Mouse (Mus musculus) induced T-regulatory cell, adult 2 months (primary cell): ENCODE results near the gene Cd47.
A peak's percentile ranks its signal among the peaks of the same experiment; 100 is the strongest.
"Not testable (repeated sequence)": the region's sequence is repeated elsewhere in the genome, so short reads cannot be mapped to it uniquely, and the experiment has no call there.

Experiments used
- DNase-seq: peaks from one replicate; pipeline ENCODE4 v3.0.0-alpha.2; 2012; ENCODE audit warnings: low read depth

Cd47 gene

DNA sequence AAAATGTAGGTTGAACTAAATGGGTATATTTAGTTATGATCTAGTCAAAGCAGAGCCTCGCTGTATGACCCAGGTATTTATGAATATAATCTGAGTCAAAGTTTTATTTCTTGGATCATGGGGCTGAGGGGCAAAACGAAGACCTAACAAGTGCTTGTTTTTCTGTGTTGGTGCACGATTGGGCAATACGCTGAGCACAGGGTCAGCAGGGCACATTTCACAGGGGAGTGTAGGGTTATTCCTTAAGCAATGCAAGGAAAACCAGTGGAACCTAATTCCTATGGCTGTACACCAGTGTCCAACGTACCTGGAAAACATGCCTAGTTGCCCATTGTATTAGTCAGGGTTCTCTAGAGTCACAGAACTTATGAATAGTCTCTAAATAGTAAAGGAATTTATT, 12.6 kb upstream of the Cd47 start:
- DNase-seq = no peak

DNA sequence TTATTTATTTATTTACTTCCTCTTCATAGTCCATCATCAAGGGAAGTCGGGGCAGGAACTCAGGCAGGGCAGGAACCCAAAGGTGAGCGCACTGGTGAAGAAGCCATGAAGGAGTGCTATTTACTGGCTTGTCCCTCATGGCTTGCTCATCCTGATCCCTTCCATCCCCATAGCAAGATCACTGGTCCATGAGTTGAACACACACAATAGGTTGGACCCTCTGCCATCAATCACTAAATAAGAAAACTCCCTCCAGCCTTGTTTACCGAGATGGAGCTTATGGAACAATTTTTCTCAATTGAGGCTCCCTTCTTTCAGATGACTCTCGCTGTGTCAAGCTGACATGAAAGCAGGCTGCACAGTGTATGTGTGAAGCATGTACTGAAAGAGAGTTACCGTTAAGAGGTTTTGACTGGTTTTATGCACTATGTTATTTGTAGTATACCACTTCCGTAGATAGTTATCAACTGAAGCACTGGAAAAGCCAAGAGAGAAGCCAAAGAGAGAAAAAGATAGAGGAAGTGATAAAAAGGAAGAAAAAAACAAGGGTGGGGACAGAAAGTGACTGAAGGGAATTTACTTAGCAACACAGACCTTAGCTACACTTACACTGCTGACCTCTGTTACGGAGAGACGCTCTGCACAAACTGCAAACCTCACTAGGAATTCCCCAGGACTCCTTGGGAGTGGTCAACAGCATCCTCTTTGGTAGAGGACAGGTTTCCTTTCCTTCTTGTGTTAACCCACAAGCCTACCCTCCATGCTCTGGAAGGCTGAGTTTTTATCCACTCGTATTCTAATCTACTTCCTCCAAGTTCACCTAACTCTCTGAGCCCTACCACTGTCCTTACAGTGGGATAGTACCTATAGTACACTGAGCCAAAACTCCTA, 9.5 kb upstream of the Cd47 start:
- peak; percentile 83 for DNase-seq

DNA sequence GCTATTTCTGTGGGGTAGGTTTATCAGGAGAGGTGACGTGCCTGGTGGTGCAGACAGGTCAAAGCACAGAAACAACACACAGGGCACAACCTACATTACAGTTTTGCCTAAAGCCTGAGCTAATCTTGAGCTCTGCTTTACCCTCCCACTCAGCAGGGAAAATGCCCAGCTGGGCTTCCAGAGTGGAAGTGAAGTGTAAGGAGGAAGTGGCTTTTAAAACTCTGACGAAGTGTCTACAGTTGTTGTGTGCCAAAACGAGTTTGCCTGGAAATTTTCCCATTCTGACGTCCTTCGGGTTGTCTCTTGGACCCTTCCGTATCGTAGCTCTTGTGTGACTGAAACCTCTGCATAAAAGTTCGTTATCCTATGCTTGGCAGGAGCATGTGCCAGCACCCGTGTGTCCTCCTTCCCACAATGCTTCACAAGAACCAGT, 7.9 kb upstream of the Cd47 start:
- DNase-seq = peak; percentile 77

DNA sequence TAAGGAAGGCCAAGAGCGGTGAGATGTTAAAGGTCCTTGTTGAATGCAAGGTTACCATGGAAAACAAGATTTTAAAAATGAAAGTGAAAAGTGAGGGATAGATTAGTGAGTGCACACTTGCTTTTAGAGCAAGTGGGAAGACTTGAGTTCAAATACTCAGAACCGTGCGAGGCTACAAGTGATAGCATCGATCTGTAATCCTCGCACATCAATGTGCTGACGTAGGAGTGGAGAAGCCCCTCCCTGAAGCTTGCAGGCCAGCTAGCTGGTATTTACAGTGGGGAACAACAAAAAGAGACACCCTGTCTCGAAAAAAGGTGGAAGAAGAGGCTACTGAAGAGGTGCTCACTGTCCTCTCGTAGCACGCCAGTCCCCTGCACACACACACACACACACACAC, 6.7 kb upstream of the Cd47 start:
- peak; percentile 81 for DNase-seq

DNA sequence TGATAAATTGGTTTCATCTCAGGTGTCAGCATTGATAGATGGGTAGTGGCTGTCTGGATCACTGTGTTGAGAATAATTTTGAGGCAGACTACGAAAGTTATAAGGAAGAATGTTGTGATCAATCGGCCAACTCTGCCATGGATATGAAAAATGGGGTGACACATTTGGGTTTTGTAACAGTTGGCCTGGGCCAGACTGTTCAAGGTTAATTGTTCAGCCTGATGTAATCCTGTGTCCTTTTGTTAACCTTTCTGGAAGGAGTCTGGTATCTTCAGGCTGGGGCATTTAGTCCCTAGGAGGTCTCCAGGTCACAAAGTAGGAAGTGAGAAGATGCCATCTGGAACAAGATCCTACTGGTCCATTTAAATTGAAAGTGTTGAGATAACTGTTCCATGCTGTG, 4.1 kb upstream of the Cd47 start:
- DNase-seq = no peak

DNA sequence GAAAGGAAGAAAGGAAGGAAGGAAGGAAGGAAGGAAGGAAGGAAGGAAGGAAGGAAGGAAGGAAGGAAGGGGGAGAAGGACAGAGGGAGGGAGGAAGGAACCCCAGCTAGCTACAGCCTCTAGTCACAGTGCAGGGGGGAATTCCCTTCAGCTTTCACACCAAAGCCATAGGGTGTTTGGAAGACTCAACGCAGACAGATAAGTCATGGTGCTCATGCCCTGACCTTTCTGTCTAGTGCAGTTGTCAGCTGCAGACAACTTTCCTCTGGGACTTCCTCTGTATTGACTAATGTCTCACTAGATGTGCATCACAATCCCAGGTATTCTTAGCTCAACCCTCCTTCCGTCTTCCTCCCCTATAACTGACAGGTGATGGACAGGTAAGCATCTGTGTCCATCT, 3.4 kb upstream of the Cd47 start:
- peak; percentile 84 for DNase-seq

DNA sequence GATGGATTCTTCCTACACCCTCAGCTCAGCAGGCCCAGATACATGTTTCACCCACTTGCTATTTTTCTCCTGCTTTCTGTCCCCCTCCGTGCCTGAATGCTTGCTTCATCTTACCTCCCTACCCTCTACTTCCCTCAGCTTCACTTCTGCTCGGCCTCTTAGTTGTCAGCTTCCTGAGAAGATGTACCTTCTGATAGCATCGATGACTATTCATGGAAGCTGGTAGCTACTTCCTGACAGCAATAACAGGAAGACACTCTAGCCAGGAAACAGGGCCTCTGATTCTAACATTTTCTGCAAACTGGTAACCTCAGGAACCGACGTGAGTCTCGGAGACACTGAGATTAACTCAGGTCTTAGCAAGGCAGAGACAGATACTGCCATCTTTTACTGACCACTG, 1.5 kb upstream of the Cd47 start:
- DNase-seq = peak; percentile 83

DNA sequence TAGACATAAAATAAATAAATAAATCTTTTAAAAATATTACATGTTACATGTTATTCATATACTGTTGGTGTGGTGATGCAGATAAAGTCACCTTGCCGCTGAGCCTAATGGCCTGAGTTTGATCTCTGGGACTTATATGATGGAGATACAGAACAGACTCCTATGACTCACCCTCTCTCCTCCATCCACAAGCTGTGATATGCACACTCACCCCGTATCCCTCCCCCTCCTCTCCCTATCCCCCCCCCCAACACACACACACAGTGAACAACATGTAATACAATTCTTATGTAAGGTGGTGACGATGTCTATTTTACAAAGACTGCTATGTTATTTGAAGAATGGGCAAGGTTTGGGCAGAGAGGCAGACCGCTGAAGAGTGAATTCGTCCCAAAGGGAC, 663 bp downstream of the Cd47 start:
- no peak for DNase-seq

DNA sequence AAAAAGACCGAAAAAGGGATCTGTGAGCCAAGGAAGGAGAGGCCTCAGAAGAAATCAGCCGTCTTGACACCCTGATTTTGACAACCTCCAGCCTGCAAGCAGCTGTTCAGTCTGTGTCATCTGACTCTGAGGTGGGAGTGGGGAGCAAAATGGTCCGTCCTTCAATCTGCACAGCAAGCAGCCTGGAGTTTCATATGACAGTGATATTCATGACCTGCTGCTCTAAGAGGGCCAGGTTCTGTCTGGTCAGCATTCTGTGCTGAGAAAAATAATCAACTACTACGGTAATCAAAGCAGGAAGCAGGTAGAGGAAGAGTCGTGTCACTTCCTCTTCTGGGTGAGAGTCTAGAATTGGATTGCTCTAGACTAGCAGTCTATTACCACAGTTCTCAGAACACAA, 1.1 kb downstream of the Cd47 start:
- DNase-seq = peak; percentile 81

DNA sequence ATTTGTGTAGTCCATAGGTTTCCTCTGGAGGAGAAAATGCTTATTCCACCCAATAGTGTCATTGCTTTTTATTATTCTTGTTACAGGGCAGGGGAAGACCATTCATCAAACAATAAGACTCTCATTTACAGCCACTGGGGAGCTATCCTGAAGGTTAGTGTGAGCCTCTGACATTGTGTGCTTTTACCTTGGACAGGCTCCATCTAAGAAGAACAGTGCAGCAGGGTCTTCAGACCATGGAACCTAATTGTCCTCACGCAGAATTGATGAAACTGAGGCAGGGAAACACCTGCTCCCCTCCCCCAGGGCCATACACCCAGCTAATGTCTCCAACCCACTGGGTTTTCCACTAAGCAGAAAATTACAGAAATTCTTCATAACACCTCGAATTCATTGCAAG, 2.7 kb downstream of the Cd47 start:
- no peak for DNase-seq

DNA sequence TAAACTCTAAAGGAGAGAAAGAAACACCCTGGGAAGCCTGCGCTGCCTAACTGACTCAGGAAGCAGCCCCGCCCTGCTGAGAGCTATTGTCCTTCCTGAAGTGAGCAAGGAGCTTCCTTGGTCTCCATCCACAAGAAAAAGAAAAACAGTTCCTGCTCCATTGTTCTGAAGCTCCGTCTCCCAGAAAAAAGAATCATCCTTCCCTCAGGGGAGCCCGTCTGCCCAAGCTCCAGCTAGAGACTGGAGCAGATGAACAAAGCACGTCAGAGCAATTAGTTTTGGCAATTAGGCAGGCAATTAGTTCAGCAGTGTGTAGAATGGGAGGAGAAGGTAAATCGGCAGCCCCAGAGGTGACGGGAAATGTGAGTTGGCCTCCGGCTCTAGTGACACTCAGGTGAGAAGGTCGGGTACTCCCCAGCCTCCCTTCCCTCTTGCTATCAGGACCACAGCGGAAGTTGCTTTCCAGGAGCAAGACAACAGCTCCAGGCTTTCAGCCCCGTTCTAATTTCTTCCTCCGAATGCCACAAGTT, 3.7 kb downstream of the Cd47 start:
- peak; percentile 72 for DNase-seq

DNA sequence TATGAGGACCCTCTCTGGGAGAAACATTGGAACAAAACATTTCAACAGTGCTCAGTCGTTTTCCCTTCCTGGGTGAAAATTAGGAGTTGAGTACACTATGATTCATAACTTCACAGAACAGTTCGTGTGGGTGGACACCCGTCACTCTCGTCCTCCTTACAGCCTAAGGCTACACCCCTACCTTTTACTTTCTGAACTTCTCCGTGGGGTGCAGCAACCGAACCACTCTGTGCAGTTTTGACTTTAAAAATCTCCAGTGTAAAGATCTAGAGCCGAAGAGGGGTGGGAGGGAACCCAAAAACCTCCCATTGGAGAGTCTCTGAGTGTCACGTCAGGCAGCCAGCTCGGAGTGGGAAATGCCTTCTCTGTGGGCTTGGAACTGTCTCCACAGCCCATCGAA, 6.6 kb downstream of the Cd47 start:
- DNase-seq = peak; percentile 76

DNA sequence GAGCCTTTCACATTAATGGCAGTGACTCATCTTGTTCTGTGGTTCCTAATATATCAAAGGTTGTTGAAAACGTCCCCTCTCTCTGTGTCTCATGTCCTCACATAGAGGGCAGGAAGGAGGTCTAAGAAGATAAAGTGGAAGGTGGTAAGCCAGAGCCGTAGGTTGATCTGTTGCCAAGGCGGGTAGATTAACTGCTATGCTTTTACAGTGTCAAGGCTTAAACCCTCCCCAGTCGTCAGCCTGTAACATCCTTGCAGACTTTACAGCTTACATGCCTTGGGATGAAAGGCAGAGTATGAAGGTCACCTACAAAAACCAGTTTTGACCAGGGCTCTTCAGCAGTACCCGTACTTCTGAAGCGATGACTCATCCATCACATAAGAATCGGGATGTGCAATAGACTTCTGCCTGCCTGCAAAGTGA, 7.1 kb downstream of the Cd47 start:
- no peak for DNase-seq

DNA sequence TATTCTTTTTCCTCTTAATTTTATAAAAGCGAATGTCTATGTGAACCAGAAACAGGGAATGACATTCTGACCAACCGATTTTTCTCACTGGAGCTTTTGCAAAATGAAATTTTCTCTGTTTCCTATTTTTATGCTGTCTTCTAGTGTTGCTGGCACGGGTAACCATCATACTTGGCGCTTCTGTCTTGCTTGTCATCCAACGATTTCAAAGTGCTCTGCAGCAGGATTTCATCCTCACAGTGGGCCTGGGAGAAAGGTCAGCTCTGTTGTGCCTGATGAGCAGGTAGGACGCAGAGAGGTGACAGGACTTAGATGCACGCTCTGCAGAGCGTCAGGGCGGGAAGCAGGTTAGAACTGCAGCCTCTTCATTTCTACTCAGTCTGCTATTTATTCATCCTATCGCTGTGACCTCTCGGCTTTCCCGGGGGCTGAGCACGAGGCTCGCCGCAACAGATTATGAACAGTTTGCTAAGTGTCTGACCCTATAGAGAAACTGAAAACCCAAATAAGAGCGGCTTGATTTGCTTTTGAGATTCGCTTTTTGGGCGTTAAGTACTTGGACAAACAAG, 7.6 kb downstream of the Cd47 start:
- DNase-seq = peak; percentile 48

DNA sequence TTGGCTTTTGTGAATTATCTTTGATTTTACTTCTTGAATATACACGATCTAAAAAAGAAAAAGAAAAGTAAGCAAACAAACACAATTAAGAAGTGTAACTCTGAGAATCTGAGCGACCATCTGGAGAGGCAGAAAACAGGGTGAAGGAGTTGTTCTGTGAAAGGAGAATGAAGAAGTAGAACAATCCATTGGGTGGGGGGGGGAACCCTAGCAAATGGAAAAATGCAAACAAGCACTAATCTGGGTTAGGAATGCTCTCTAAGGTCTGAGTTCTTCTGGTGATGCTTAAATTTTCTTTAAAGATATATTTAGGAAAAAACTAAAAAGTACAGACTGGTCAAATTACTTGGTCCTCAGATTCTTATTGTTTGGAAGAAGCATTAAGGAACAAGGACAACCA, 11.6 kb downstream of the Cd47 start:
- DNase-seq = no peak

DNA sequence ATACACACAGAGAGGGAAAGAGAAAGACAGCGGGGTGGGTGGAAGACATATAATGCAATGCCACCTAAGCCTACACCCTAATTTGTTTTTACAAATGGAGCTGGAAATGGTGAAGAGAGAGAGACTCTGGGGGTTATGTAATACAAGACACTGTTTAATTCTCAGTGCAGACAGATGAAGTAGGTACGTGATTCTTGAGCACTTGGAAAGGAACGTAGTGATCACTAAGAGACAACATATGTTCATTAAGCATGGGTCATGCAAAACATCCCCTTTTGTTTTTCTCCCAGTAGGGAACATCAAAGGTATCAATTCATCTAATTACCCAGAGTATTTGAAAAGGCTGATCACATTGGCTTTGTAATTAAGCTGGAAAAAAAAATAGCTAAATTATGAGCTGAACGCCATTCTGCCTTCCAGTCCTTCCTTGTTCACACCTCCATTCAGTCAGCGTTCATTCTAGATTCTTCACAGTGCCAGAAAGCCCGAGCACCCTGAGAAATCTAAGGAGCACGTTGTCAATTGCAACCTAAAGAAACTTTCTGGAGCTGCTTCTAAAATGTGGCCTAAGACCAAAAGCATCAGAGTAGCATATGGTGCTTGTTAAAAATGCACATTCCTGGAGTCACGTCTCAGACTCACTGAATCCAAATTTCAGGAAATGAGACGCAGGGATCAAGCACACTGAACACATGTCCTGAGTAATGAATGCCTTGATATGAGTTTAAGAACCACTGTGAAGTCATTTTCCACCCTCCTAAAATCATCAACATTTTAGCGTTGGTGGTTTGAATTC, 12.7 kb downstream of the Cd47 start:
- DNase-seq = no peak

DNA sequence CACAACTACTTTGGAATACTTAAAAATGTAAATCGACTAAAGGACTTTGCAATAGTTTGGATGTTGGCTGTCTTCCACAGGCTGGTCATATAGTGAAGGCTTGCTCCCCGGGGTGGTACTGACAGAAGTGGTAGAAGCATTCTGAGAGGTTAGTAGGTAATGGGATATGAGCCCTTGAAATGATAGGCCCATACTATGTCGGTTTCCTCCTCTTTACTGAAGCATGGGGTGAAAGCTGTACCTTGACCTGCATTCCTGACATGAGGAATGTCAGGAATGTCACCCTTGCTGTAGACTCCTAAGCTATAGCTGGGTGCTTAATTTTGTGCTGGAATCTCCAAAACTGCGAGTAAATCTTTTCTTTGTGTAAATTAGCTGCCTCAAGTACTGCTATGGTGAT, 14.1 kb downstream of the Cd47 start:
- DNase-seq = no peak

DNA sequence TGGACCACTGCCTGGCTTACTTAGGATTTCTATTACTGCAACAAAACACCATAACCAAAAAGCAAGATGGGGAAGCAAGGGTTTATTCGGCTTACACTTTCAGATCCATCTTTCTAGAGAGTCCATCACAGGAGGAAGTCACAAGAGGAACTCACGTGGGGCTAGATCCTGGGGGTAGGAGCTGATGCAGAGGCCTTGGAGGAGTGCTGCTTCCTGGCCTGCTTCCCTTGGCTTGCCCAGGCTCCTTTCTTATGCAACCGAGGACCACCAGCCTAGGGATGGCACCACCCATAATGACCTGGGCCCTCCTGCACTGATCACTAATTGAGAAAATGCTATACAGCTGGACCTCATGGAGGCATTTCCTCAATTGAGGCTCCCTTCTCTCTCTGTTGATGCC, 16.6 kb downstream of the Cd47 start:
- no peak for DNase-seq

DNA sequence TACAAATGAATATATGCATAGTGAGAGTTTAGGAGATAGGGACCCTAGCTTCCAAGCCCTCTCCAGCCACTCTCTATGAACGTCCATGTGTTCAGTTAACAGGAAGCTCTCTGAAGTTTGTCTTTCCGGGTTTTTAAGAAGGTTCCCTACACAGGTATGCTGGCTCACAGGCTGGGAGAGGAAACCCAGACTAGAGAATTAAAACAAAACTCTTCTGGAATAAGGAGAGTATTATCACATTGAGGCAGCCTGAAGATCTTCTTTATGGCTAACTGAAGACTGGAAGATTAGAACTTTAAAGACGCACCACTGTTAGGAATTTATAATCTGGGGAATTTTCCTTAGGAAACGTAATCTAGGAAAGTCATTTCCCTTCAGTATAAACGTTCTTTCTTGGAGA, 17.8 kb downstream of the Cd47 start:
- no peak for DNase-seq

DNA sequence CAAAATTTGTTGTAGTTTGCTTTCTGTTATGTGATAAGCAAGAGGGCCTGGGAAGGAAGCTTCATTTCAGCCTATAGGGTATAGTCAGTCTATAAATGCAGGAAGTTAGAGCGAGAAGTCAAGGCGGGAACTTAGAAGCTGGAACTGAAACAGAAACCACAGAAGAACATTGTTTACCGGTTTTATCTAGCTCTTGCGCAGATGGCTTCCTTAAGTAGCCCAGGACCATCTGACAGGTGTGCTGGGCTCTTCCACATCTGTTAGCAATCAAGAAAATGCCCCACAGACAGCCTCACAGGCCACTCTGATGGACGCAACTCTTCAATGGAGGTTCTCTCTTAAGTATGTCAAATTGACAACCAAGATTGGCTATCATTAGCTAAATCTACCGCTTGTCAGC, 18.3 kb downstream of the Cd47 start:
- peak; percentile 92 for DNase-seq

DNA sequence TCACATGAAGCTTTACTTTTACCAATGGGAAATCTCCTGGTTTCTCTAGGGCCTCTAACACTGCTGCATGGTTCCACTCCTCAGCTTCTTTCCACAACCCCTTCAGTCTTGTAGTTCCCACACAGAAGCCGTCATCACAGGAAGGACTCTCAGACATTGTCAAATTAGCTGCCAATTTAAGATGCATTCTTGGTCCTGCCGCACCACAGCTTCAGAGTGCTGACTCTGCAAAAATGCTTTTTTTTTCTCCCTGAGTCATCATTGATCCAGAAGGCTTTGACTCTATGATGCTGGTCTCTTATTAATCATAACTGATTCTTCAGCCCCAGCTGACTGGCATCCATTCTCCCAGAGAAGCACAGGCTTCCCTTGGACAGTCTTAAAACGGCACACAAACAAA, 19.2 kb downstream of the Cd47 start:
- peak; percentile 68 for DNase-seq

DNA sequence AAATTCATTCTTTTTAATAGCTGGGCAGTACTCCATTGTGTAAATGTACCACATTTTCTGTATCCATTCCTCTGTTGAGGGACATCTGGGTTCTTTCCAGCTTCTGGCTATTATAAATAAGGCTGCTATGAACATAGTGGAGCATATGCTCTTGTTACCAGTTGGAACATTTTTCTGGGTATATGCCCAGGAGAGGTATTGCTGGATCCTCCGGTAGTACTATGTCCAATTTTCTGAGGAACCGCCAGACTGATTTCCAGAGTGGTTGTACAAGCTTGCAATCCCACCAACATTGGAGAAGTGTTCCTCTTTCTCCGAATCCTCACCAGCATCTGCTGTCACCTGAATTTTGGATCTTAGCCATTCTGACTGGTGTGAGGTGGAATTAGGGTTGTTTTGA, 30.6 kb downstream of the Cd47 start:
- not testable (repeated sequence) for DNase-seq

DNA sequence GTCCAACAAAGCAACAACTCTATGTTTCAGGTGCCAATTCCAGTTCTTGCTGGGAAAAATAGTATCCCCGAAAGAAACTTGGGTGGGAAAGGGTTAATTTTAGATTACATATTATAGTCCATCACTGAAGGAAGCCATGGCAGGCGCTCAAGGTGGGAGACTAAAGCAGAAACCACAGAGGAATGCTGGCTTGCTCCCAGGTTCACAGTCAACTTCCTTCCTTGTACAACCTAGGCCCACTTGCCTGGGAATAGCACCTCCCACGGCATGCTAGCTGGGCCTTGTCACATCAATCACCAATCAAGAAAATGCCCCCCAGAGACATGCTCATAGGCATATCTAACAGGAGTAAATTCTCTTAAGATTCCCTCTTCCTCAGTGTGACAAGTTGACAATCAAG, 32.0 kb downstream of the Cd47 start:
- no peak for DNase-seq
